8 mouse cellular contexts compared by ENCODE assay signal in the genomic region with DNA sequence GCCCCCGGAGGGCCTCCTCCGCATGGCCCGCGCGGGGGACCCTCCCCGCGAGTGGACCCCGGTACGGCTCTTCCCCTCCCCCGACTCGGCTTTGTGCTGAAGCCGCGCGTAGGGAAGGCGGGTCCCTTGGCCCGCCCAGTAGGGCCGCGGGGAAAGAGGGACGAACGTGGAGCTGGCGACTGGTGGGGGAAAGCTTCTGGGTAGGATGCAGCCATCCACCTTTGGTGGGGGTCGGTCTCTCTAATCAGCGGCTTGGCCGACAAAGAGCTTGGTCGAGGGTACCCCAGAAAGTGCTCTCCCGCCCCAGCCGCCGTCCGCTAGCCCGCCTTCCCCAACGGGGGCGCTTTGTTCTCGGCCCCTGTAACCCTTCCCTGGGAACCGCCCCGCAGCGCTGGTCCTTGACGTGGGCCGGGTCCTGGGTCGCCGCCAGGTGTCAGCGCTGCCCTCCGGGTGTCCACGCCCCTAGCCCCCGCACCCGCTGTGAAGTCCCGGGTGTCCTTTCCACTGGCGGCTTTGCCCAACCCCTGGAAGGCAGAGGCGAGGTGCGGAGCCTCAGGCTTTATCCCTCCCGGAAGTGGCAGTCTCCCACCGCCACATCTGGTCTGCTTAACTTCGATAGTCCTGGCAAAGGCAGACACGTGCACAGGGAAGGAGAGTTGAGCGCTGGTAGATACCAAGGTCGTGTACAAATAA. TPM values are rescaled to one million over a fixed set of nuclear protein-coding genes. Genes with fewer than 3 reads are reported as not detected.
A peak's percentile ranks its signal among the peaks of the same experiment; 100 is the strongest.
DNase-seq lines count a peak whose midpoint lies in the region; ATAC-seq and TF ChIP-seq lines count a peak whose summit lies in the region.

No protein-coding gene starts in this region.

- peaks cover 7 to 13% of the 10 kb centered on the region in 2 experiments; a peak in 3 of 4 replicates for H3K4me1 ChIP-seq in heart, embryonic 14.5 days (ENCODE audit: control insufficient read depth in 2 of 2, insufficient read depth in 2 of 2, low read length in 2 of 2)
- no peaks in the 10 kb centered on the region; the same call in 1 of the 2 replicates for H3K4me1 ChIP-seq in spleen, adult 2 months (ENCODE audit: control insufficient read depth, insufficient read depth, insufficient read length)

- H3K4me3 ChIP-seq in heart, embryonic 14.5 days (ENCODE audit: control insufficient read depth in 1 of 2, insufficient read depth in 1 of 2, low read depth in 1 of 2, low read length in 2 of 2) = peak overlapping the region; percentile 67 to 78
- peak overlapping the region; percentile 23 for H3K4me3 ChIP-seq in macrophage (ENCODE audit: inconsistent target)
- H3K4me3 ChIP-seq in spleen, adult 2 months (ENCODE audit: extremely low read depth, insufficient read depth, insufficient read length) = peak overlapping the region; percentile 65

- 0 out of 2 replicates have a peak, but pooled peaks have one; percentile 11 for TF ChIP-seq CTCF in spleen, adult 2 months (IDR thresholded peaks at IDR 0.05; ENCODE audit: extremely low read depth, insufficient read depth, insufficient read length, insufficient replicate concordance)

- no peaks in the 10 kb centered on the region for H3K36me3 ChIP-seq in heart, embryonic 14.5 days (ENCODE audit: control insufficient read depth, insufficient read depth, low read length)
- H3K36me3 ChIP-seq in macrophage (ENCODE audit: inconsistent target) = no peaks in the 10 kb centered on the region
- no peaks in the 10 kb centered on the region for H3K36me3 ChIP-seq in spleen, adult 2 months (ENCODE audit: control insufficient read depth, insufficient read depth, low read length)

- peak; percentile 86 for DNase-seq in 3134 (ENCODE audit: extremely low read depth, insufficient read length, low spot score)
- peak; percentile 67 for DNase-seq in MN1 (ENCODE audit: low spot score)
- DNase-seq in embryo, embryonic 11 days = peak; percentile 78
- peak; percentile 74 for DNase-seq in kidney, postnatal 10 days
- peak in 1 of 2 experiments; percentile 51 for DNase-seq in spleen, adult 2 months (ENCODE audit: low read depth in 1 of 2, low spot score in 2 of 2)
- DNase-seq in left cerebral cortex, adult 11 months (ENCODE audit: low spot score) = no peak

- H3K4me2 ChIP-seq in heart, embryonic 14.5 days (ENCODE audit: low read length) = peak overlapping the region; percentile 92

- H3K9ac ChIP-seq in heart, embryonic 14.5 days (ENCODE audit: low read length) = peak overlapping the region; percentile 84

- H3K27me3 ChIP-seq in heart, embryonic 14.5 days (ENCODE audit: control insufficient read depth, insufficient read depth, low read length) = no peaks in the 10 kb centered on the region
- H3K27me3 ChIP-seq in spleen, adult 2 months (ENCODE audit: control insufficient read depth, insufficient read depth, low read length) = 0 out of 2 replicates have a peak, but pooled peaks cover 4% of the 10 kb centered on the region

- no peaks in the 10 kb centered on the region for H3K9me3 ChIP-seq in heart, embryonic 14.5 days (ENCODE audit: control insufficient read depth, low read length)

- no peak for TF ChIP-seq POLR2A in spleen, adult 2 months (IDR thresholded peaks at IDR 0.05; ENCODE audit: low read depth, low read length)

- peak overlapping the region; percentile 34 to 67 for H3K27ac ChIP-seq in heart, embryonic 14.5 days (replicated peaks in 1 of 2; ENCODE audit: control insufficient read depth in 1 of 2, insufficient read depth in 1 of 2, low read depth in 2 of 2, low read length in 2 of 2)
- H3K27ac ChIP-seq in macrophage = no peak overlapping the region
- no peak overlapping the region for H3K27ac ChIP-seq in spleen, adult 2 months (ENCODE audit: insufficient read depth, low read length)

- H3K79me2 ChIP-seq in macrophage (ENCODE audit: inconsistent target) = no peaks in the 10 kb centered on the region

- WGBS in heart, embryonic 14.5 days = under 1% methylated on average over 55 of the region's 55 CpGs
- WGBS in macrophage (ENCODE audit: missing documents) = 2% methylated on average over 54 of the region's 55 CpGs
- 1% methylated on average over 54 of the region's 55 CpGs for WGBS in spleen, adult 2 months

- peak; percentile 24; the same call in 1 of the 2 replicates for ATAC-seq in heart, embryonic 14.5 days (ENCODE audit: insufficient number of reproducible peaks, insufficient read depth, low FRiP score, low read depth)

RNA-seq across cellular contexts. Expression of gene Sdc1, which starts 1.5 kb away (rescaled TPM):
- 25.8 and 31.4 TPM in 2 replicates for polyA plus RNA-seq in heart, embryonic 14.5 days (2014; fragmentation: Nextera tagmentation; extraction: Ambion mirVana)
- 10 to 100 TPM in 1 of 26 experiments, 1 to 10 TPM in 13, under 1 TPM in 8, not detected in 4; 0.38 to 13.9 (median 1.2) TPM for total RNA-seq in macrophage (2018; cell fraction: chromatin; rRNA removed)
- total RNA-seq in macrophage (2018; cell fraction: cytosol; rRNA removed) = 1 to 10 TPM; 1.0 to 5.9 (median 2.5) TPM
- total RNA-seq in macrophage (2018; cell fraction: nucleus; rRNA removed) = 1 to 10 TPM in 24 of 26 experiments, under 1 TPM in 2; 0.91 to 4.9 (median 2.4) TPM
- 2.3 to 3.2 TPM (median 3.0 TPM) in 3 replicates for polyA plus RNA-seq in macrophage (2018)
- 12.9 and 14.6 TPM in 2 replicates for polyA plus RNA-seq in spleen, adult 2 months (2012; rRNA removed)

Comparison
In these comparisons a context has a peak if more than half of its experiments do, and no peak if none do; other contexts are left out.
1. H3K27ac ChIP-seq: peak in heart, embryonic 14.5 days (2 of 2); none in macrophage (single experiment) and spleen, adult 2 months (single experiment).
2. Peak in every context shown above with its lines, with median percentiles within 50 percentile points of each other: H3K4me3 ChIP-seq.